Mouse (Mus musculus): ENCODE results near the gene Ccdc22.

Ccdc22 gene

GRCm38 (mm10) chrX:7573176-7574086, 31.9 kb downstream of the Ccdc22 start, which contains the start of gene Foxp3:
Gene Foxp3, plus strand, starts transcription at chrX:7573644.
- no peak for DNase-seq

- DNase-seq = no peak
Measured at GRCm38 (mm10) chrX:7572466-7572865, 32.9 kb downstream of the Ccdc22 start.

GRCm38 (mm10) chrX:7571565-7572136, 33.7 kb downstream of the Ccdc22 start:
- no peak for DNase-seq

- DNase-seq = no peak
Measured at GRCm38 (mm10) chrX:7570481-7571175, 34.7 kb downstream of the Ccdc22 start.

- no peak for DNase-seq
Measured at GRCm38 (mm10) chrX:7567491-7567890, 37.8 kb downstream of the Ccdc22 start.

- no peak for DNase-seq
Measured at GRCm38 (mm10) chrX:7566352-7566751, 39.0 kb downstream of the Ccdc22 start.

- no peak for DNase-seq
Measured at GRCm38 (mm10) chrX:7563076-7563475, 42.2 kb downstream of the Ccdc22 start.

- no peak for DNase-seq
Measured at GRCm38 (mm10) chrX:7553474-7553873, 51.8 kb downstream of the Ccdc22 start.

Measured in B cell, adult 2 months (primary cell).